Mouse (Mus musculus) liver, postnatal 0 days (tissue): ENCODE measurements around the gene Tmem163.

Experiments used
- CTCF ChIP-seq: sonication (generic); IDR thresholded peaks from 2 replicates; pipeline ENCODE4 v1.5.1; 2016; ENCODE audit warnings: antibody characterized with exemption, low read depth
- EP300 ChIP-seq: IDR thresholded peaks from 2 replicates; pipeline ENCODE4 v1.6.1; 2016; ENCODE audit warnings: antibody characterized with exemption, low read depth, mild to moderate bottlenecking

- TF ChIP-seq CTCF (no peak), EP300 (no peak)
These were observed 142.9 kb downstream of the Tmem163 start for GRCm38 (mm10) chr1:127536448-127536847.
